Mouse (Mus musculus): ENCODE results near the gene Prickle2. TPM values are rescaled to one million over a fixed set of nuclear protein-coding genes. Genes with fewer than 3 reads are reported as not detected.

Prickle2 gene
- polyA plus RNA-seq, 1 experiment from 2014 or later, result 7.2 TPM

GRCm38 (mm10) chr6:92708137-92708536 is 2.2 kb upstream of the Prickle2 start:
- no peaks in the 10 kb centered on the region for H3K36me3 ChIP-seq
- WGBS, result 57% methylated on average over 4 of the region's 4 CpGs
- H3K9me3 ChIP-seq, result no peaks in the 10 kb centered on the region
- ATAC-seq, result no peak
- no peak overlapping the region for H3K4me2 ChIP-seq (replicated peaks)
- H3K27me3 ChIP-seq (replicated peaks), result no peaks in the 10 kb centered on the region
- peaks cover 13% of the 10 kb centered on the region; the same call in 1 of the 2 replicates for H3K4me1 ChIP-seq (replicated peaks)
- H3K4me3 ChIP-seq (replicated peaks), result no peak overlapping the region
- no peak overlapping the region for H3K27ac ChIP-seq
- H3K9ac ChIP-seq, result no peak overlapping the region

DNA sequence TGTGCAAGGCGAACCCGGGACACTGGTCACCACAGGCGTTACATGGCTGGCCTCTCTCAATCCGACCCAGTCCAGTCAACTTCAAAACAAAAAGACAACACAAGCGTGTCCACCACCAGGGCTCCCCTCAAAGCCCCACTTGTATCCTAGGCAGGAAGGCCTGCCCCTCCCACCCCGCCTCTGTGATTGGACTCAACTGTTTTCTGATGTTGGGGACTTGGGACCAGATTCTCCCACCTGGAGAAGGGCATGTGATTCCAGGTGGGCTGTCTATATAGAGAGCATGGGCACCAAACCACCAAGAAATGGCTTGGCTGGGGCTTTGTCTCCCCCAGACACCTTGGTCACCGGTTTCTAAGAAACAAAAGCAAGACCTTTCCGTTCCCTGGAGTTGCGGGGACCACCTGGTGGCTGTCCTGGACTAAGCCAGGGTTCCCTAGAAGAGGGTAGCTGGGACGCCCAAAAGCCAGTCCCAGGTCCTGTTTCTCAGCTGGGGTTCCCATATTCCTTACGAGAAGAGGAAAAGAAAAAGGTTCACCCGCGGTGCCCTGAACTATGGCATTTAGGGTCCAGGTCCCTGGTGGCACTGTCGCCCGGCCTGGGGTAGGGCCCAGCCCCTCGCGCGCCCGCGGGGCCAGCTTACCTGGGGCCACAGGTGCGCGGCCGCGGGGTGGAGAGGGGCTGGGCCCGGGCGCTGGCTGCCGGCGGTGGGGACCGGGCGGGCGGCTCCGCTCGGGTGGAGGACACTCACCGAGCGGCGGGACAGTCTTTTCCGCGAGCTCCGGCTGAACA is 406 bp downstream of the Prickle2 start:
- Histone ChIP-seq H3K27ac (0 out of 2 replicates have a peak overlapping the region, but pooled peaks have one; percentile 57), H3K27me3 (replicated peaks) (no peaks in the 10 kb centered on the region), H3K4me1 (replicated peaks) (peaks cover 13% of the 10 kb centered on the region; the same call in 1 of the 2 replicates), H3K9me3 (no peaks in the 10 kb centered on the region), H3K4me2 (replicated peaks) (peak overlapping the region; percentile 93), H3K4me3 (replicated peaks) (peak overlapping the region; percentile 71), H3K9ac (peak overlapping the region; percentile 68), H3K36me3 (no peaks in the 10 kb centered on the region)
- WGBS, result 3% methylated on average over 39 of the region's 39 CpGs
- peak; percentile 77 for ATAC-seq

GRCm38 (mm10) chr6:92704810-92705209 is 1.1 kb downstream of the Prickle2 start:
- Histone ChIP-seq H3K9me3 (no peaks in the 10 kb centered on the region), H3K27me3 (replicated peaks) (no peaks in the 10 kb centered on the region), H3K27ac (no peak overlapping the region), H3K9ac (peak overlapping the region; percentile 68; the same call in 1 of the 2 replicates), H3K4me3 (replicated peaks) (peak overlapping the region; percentile 71), H3K4me1 (replicated peaks) (peaks cover 13% of the 10 kb centered on the region; the same call in 1 of the 2 replicates), H3K36me3 (no peaks in the 10 kb centered on the region), H3K4me2 (replicated peaks) (peak overlapping the region; percentile 93)
- peak; percentile 26; the same call in 1 of the 2 replicates for ATAC-seq
- WGBS, result 26% methylated on average over 9 of the region's 9 CpGs

- no peak overlapping the region for H3K4me3 ChIP-seq (replicated peaks)
- H3K27ac ChIP-seq, result no peak overlapping the region
- 47% methylated on average over 3 of the region's 3 CpGs for WGBS
- no peaks in the 10 kb centered on the region for H3K9me3 ChIP-seq
- ATAC-seq, result no peak
- H3K4me1 ChIP-seq (replicated peaks), result 0 out of 2 replicates have a peak, but pooled peaks cover 5% of the 10 kb centered on the region
- H3K4me2 ChIP-seq (replicated peaks), result no peak overlapping the region
- H3K9ac ChIP-seq, result no peak overlapping the region
- no peaks in the 10 kb centered on the region for H3K27me3 ChIP-seq (replicated peaks)
- no peaks in the 10 kb centered on the region for H3K36me3 ChIP-seq
Measured at GRCm38 (mm10) chr6:92699491-92700209, 6.3 kb downstream of the Prickle2 start.

DNA sequence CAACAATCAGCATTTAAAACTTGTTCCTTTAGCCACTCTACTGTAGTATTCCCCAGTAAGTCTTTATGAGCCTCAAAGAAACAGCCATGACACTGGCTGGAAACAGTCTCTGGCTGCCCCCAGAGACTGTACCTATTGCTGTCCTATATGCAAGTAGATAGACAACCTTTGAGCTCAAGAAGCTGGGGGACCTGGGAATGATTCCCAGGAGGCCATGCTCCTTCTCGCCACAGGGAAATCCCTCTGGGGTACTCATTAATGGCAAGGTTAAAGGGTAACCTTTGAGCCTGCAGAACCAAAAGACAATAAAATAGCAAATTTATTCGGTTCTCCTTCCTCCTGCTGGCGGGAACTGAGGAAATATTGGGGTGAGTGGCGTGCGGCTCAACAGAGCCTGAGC is 8.1 kb downstream of the Prickle2 start:
- H3K9me3 ChIP-seq, result no peaks in the 10 kb centered on the region
- H3K4me2 ChIP-seq (replicated peaks), result no peak overlapping the region
- no peaks in the 10 kb centered on the region for H3K36me3 ChIP-seq
- no peak overlapping the region for H3K27ac ChIP-seq
- 0 out of 2 replicates have a peak, but pooled peaks have one; percentile 28 for ATAC-seq
- H3K4me3 ChIP-seq (replicated peaks), result no peak overlapping the region
- 72% methylated on average over 5 of the region's 5 CpGs for WGBS
- no peaks in the 10 kb centered on the region for H3K4me1 ChIP-seq (replicated peaks)
- no peaks in the 10 kb centered on the region for H3K27me3 ChIP-seq (replicated peaks)
- no peak overlapping the region for H3K9ac ChIP-seq

- 78% methylated on average over 5 of the region's 5 CpGs for WGBS
- Histone ChIP-seq H3K4me2 (replicated peaks) (no peak overlapping the region), H3K27me3 (replicated peaks) (no peaks in the 10 kb centered on the region), H3K9me3 (no peaks in the 10 kb centered on the region), H3K4me3 (replicated peaks) (no peak overlapping the region), H3K27ac (no peak overlapping the region), H3K9ac (no peak overlapping the region), H3K36me3 (no peaks in the 10 kb centered on the region), H3K4me1 (replicated peaks) (no peaks in the 10 kb centered on the region)
- no peak for ATAC-seq
Measured at GRCm38 (mm10) chr6:92687317-92687716, 18.6 kb downstream of the Prickle2 start.

DNA sequence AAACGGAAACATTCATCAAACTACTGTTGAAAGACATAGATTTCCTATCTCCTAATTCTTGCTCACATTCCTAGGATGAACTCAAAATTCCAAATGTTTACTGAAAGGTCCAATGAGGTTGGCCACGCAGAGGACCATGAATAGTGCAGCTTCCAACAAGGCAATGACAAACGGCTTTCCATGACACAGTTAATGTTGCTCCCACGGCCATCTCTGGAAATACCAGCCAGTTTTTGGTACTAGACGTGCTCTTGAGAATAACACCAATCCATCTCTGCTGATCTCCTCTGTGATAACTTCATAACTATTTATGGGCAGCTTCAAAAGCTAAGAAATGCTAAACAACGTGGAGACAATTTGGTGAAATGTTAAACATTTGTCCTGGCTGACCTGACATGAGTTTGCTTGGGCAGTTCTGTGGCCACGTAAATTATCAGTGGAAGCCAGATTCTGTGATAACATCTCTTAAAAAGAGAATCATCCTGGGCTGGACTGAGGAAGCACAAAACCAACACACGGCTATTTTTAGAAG is 31.5 kb downstream of the Prickle2 start:
- Histone ChIP-seq H3K9me3 (no peaks in the 10 kb centered on the region), H3K4me2 (replicated peaks) (no peak overlapping the region), H3K4me1 (replicated peaks) (no peaks in the 10 kb centered on the region; the same call in 1 of the 2 replicates), H3K9ac (no peak overlapping the region), H3K36me3 (no peaks in the 10 kb centered on the region), H3K27me3 (replicated peaks) (no peaks in the 10 kb centered on the region), H3K4me3 (replicated peaks) (no peak overlapping the region), H3K27ac (no peak overlapping the region)
- WGBS, result 34% methylated on average over 8 of the region's 8 CpGs
- no peak for ATAC-seq

DNA sequence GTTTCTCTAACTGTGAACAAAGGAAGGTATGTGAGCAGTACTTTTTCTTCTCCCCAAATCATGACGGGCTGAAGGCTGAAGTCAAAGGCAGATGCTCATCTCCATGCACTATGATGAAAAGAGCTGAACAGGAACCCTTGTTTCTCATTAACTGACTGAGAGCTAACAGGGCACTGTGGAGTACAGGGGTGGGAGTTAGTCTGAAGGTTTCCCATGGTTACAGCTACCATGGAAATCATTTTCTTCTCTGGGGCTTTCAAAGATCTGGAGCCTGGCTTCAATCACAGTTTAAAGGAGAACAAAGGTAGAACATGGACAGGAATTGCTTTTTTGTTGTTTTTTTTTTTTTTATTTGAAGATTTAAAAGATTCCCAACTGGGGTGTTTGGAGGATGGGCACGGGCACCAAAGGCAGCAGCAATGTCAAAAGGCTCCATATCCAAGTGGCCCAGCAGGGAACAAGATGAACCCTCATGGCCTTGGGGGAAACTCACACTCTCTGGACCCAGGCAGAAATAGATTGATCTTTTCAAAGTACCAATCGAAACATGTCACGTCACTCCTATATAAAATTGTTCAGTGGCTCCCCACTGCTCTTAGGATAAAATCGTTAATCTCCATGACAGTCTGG is 35.3 kb downstream of the Prickle2 start:
- H3K27me3 ChIP-seq (replicated peaks), result no peaks in the 10 kb centered on the region
- no peaks in the 10 kb centered on the region for H3K36me3 ChIP-seq
- no peaks in the 10 kb centered on the region for H3K9me3 ChIP-seq
- H3K4me1 ChIP-seq (replicated peaks), result no peaks in the 10 kb centered on the region
- WGBS, result 74% methylated on average over 5 of the region's 5 CpGs
- no peak overlapping the region for H3K4me3 ChIP-seq (replicated peaks)
- ATAC-seq, result no peak
- no peak overlapping the region for H3K9ac ChIP-seq
- H3K27ac ChIP-seq, result no peak overlapping the region
- H3K4me2 ChIP-seq (replicated peaks), result no peak overlapping the region

- H3K27ac ChIP-seq, result no peak overlapping the region
- no peaks in the 10 kb centered on the region for H3K27me3 ChIP-seq (replicated peaks)
- H3K9me3 ChIP-seq, result no peaks in the 10 kb centered on the region
- H3K9ac ChIP-seq, result no peak overlapping the region
- no peak for ATAC-seq
- 90% methylated on average over 3 of the region's 3 CpGs for WGBS
- H3K4me2 ChIP-seq (replicated peaks), result no peak overlapping the region
- no peaks in the 10 kb centered on the region for H3K36me3 ChIP-seq
- no peaks in the 10 kb centered on the region; the same call in 1 of the 2 replicates for H3K4me1 ChIP-seq (replicated peaks)
- no peak overlapping the region for H3K4me3 ChIP-seq (replicated peaks)
Measured at GRCm38 (mm10) chr6:92669623-92670022, 36.3 kb downstream of the Prickle2 start.

GRCm38 (mm10) chr6:92667544-92667943 is 38.4 kb downstream of the Prickle2 start:
- H3K9me3 ChIP-seq, result no peaks in the 10 kb centered on the region
- 69% methylated on average over 3 of the region's 3 CpGs for WGBS
- no peaks in the 10 kb centered on the region for H3K36me3 ChIP-seq
- ATAC-seq, result no peak
- no peak overlapping the region for H3K4me3 ChIP-seq (replicated peaks)
- H3K27me3 ChIP-seq (replicated peaks), result no peaks in the 10 kb centered on the region
- no peak overlapping the region for H3K27ac ChIP-seq
- H3K4me2 ChIP-seq (replicated peaks), result no peak overlapping the region
- no peaks in the 10 kb centered on the region; the same call in 1 of the 2 replicates for H3K4me1 ChIP-seq (replicated peaks)
- no peak overlapping the region for H3K9ac ChIP-seq

DNA sequence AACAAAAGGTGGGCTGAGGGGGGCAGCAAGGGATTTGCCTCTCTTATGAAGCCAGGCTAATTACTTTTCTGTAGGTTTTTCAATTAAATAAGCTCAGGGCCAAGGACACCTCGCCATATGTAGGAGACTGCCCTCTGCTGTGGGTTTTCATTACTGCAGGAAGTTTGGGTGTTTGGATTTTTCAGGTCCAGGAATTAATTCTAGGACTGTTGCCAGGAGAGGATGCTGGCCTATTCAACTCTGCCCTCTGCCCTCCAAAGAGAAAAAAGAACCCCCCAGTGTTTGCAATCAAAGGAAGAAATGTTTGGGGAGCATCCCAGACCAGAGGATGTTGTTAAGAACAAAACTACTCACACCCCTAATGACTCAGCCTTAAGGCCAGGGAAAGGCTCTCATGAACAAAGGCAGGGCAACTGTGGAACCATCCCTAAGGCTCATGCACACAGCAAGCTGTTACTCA is 40.4 kb downstream of the Prickle2 start:
- Histone ChIP-seq H3K36me3 (no peaks in the 10 kb centered on the region), H3K9me3 (no peaks in the 10 kb centered on the region), H3K4me3 (replicated peaks) (no peak overlapping the region), H3K9ac (no peak overlapping the region), H3K27me3 (replicated peaks) (no peaks in the 10 kb centered on the region), H3K4me1 (replicated peaks) (no peaks in the 10 kb centered on the region; the same call in 1 of the 2 replicates), H3K4me2 (replicated peaks) (no peak overlapping the region), H3K27ac (no peak overlapping the region)
- no peak for ATAC-seq
- 3% methylated on average over 1 of the region's 1 CpGs for WGBS

DNA sequence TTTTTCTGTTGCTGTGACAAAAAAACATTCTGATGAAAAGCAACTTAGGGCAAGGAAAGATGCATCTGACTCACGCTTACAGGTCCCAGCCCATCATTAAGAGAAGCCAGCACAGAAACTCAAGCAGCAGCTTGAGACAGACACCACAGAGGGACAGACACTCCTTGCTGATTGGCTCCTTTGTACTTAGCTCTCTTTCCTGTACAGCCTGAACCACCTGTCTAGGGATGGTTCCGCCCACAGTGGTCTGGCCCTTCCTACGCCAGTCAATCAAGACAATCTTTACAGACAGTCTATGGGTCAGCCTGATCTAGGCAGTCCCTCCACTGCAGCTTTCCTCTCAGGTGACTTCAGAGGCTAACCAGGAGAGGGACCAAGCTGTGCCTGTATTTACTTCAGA is 42.1 kb downstream of the Prickle2 start:
- H3K27me3 ChIP-seq (replicated peaks), result no peaks in the 10 kb centered on the region
- H3K4me3 ChIP-seq (replicated peaks), result no peak overlapping the region
- no peaks in the 10 kb centered on the region; the same call in 1 of the 2 replicates for H3K4me1 ChIP-seq (replicated peaks)
- WGBS, result 90% methylated on average over 3 of the region's 3 CpGs
- no peak for ATAC-seq
- no peak overlapping the region for H3K9ac ChIP-seq
- H3K9me3 ChIP-seq, result no peaks in the 10 kb centered on the region
- no peak overlapping the region for H3K4me2 ChIP-seq (replicated peaks)
- H3K36me3 ChIP-seq, result no peaks in the 10 kb centered on the region
- H3K27ac ChIP-seq, result no peak overlapping the region

All from intestine, embryonic 15.5 days (tissue).